In genomic region chr17:31328466-31328865, GRCm38 (mm10) we compare ENCODE assay signal across 11 mouse cellular contexts. TPM values are rescaled to one million over a fixed set of nuclear protein-coding genes. Genes with fewer than 3 reads are reported as not detected.
A peak's percentile ranks its signal among the peaks of the same experiment; 100 is the strongest.
DNase-seq lines count a peak whose midpoint lies in the region; ATAC-seq and TF ChIP-seq lines count a peak whose summit lies in the region.
"Had no signal": no experiment of that assay in that cellular context is flagged by ENCODE, and none has a peak within 500 bp of the region (broad histone marks: within the 10 kb centered on the region; RNA-seq: fewer than 3 reads in every experiment).

No protein-coding gene starts in this region.

- no peak for TF ChIP-seq POLR2A in kidney, adult 2 months (IDR thresholded peaks at IDR 0.05; ENCODE audit: low read depth, low read length)
- TF ChIP-seq POLR2A in small intestine, adult 2 months (IDR thresholded peaks at IDR 0.05; ENCODE audit: low read depth, low read length) = no peak

- no peak overlapping the region for H3K27ac ChIP-seq in kidney, adult 2 months (ENCODE audit: insufficient read depth, low read depth, low read length)
- no peak overlapping the region for H3K27ac ChIP-seq in kidney, embryonic 15.5 days
- H3K27ac ChIP-seq in neural tube, embryonic 14.5 days (ENCODE audit: low read depth, low read length) = no peak overlapping the region
- no peak overlapping the region for H3K27ac ChIP-seq in neural tube, embryonic 15.5 days (replicated peaks)
- 0 out of 2 replicates have a peak overlapping the region, but pooled peaks have one; percentile 3 for H3K27ac ChIP-seq in small intestine, adult 2 months (ENCODE audit: insufficient read depth, low read depth, low read length)
- H3K27ac ChIP-seq: limb, embryonic 12.5 days had no signal

- H3K36me3 ChIP-seq in kidney, adult 2 months (ENCODE audit: control insufficient read depth, insufficient read depth, low read length) = no peaks in the 10 kb centered on the region
- no peaks in the 10 kb centered on the region for H3K36me3 ChIP-seq in kidney, embryonic 15.5 days
- no peaks in the 10 kb centered on the region for H3K36me3 ChIP-seq in neural tube, embryonic 14.5 days (ENCODE audit: control insufficient read depth, insufficient read depth, low read length)
- H3K36me3 ChIP-seq in neural tube, embryonic 15.5 days = no peaks in the 10 kb centered on the region
- H3K36me3 ChIP-seq in small intestine, adult 2 months (ENCODE audit: control insufficient read depth, insufficient read depth, low read length) = peaks cover 52% of the 10 kb centered on the region
- H3K36me3 ChIP-seq: limb, embryonic 12.5 days had no signal

- no peaks in the 10 kb centered on the region for H3K9me3 ChIP-seq in kidney, embryonic 15.5 days (replicated peaks)
- no peaks in the 10 kb centered on the region for H3K9me3 ChIP-seq in neural tube, embryonic 14.5 days (ENCODE audit: control insufficient read depth, low read length)
- no peaks in the 10 kb centered on the region for H3K9me3 ChIP-seq in neural tube, embryonic 15.5 days (replicated peaks)
- H3K9me3 ChIP-seq: limb, embryonic 12.5 days had no signal

- DNase-seq in kidney, adult 2 months = peak; percentile 42
- DNase-seq in R1 (ENCODE audit: low read depth, low spot score) = peak; percentile 54
- DNase-seq in cerebellum, adult 11-12 months = no peak
- DNase-seq: cerebellum, postnatal 14 days; gastrocnemius, postnatal 25 days; heart, postnatal 4 days had no signal

- no peaks in the 10 kb centered on the region for H3K27me3 ChIP-seq in kidney, adult 2 months (replicated peaks; ENCODE audit: control insufficient read depth, insufficient read depth, low read length)
- H3K27me3 ChIP-seq in kidney, embryonic 15.5 days = no peaks in the 10 kb centered on the region
- H3K27me3 ChIP-seq in neural tube, embryonic 14.5 days (ENCODE audit: control insufficient read depth, insufficient read depth, low read length) = no peaks in the 10 kb centered on the region
- no peaks in the 10 kb centered on the region for H3K27me3 ChIP-seq in neural tube, embryonic 15.5 days (replicated peaks)
- no peaks in the 10 kb centered on the region for H3K27me3 ChIP-seq in small intestine, adult 2 months (ENCODE audit: control insufficient read depth, insufficient read depth, low read length)
- H3K27me3 ChIP-seq: limb, embryonic 12.5 days had no signal

- no peak overlapping the region for H3K4me2 ChIP-seq in kidney, embryonic 15.5 days
- no peak overlapping the region for H3K4me2 ChIP-seq in neural tube, embryonic 14.5 days (ENCODE audit: low read depth, low read length)
- no peak overlapping the region for H3K4me2 ChIP-seq in neural tube, embryonic 15.5 days
- H3K4me2 ChIP-seq: limb, embryonic 12.5 days had no signal

- no peak overlapping the region for H3K4me3 ChIP-seq in kidney, adult 2 months (ENCODE audit: insufficient read depth, low read depth, low read length)
- no peak overlapping the region for H3K4me3 ChIP-seq in kidney, embryonic 15.5 days (replicated peaks)
- H3K4me3 ChIP-seq in neural tube, embryonic 14.5 days (ENCODE audit: low read depth, low read length) = no peak overlapping the region
- no peak overlapping the region for H3K4me3 ChIP-seq in neural tube, embryonic 15.5 days (replicated peaks)
- H3K4me3 ChIP-seq in small intestine, adult 2 months (ENCODE audit: low read depth, low read length) = no peak overlapping the region
- H3K4me3 ChIP-seq: limb, embryonic 12.5 days had no signal

- no peak overlapping the region for H3K9ac ChIP-seq in kidney, embryonic 15.5 days
- H3K9ac ChIP-seq in neural tube, embryonic 14.5 days (replicated peaks; ENCODE audit: low read depth, low read length) = no peak overlapping the region
- H3K9ac ChIP-seq in neural tube, embryonic 15.5 days (replicated peaks) = no peak overlapping the region
- H3K9ac ChIP-seq: limb, embryonic 12.5 days had no signal

- ATAC-seq in kidney, embryonic 15.5 days (replicated peaks; ENCODE audit: low FRiP score) = no peak
- peak; percentile 42; the same call in 1 of the 2 replicates for ATAC-seq in neural tube, embryonic 14.5 days (ENCODE audit: low read depth)
- ATAC-seq in neural tube, embryonic 15.5 days (ENCODE audit: low FRiP score) = no peak

- H3K4me1 ChIP-seq in kidney, adult 2 months (ENCODE audit: control insufficient read depth, insufficient read depth, low read length) = no peaks in the 10 kb centered on the region; the same call in 1 of the 2 replicates
- peaks cover 7% of the 10 kb centered on the region; the same call in 1 of the 2 replicates for H3K4me1 ChIP-seq in kidney, embryonic 15.5 days
- peaks cover 2% of the 10 kb centered on the region; the same call in 1 of the 2 replicates for H3K4me1 ChIP-seq in neural tube, embryonic 14.5 days (ENCODE audit: control insufficient read depth, insufficient read depth, low read length)
- H3K4me1 ChIP-seq in neural tube, embryonic 15.5 days = peaks cover 15% of the 10 kb centered on the region
- H3K4me1 ChIP-seq in small intestine, adult 2 months (ENCODE audit: control insufficient read depth, insufficient read depth, insufficient read length, low read length) = peaks cover 21% of the 10 kb centered on the region
- H3K4me1 ChIP-seq: limb, embryonic 12.5 days had no signal

- TF ChIP-seq CTCF in kidney, adult 2 months (conservative IDR thresholded peaks at IDR 0.05; ENCODE audit: insufficient read depth, insufficient read length, low read depth, low read length) = peak; percentile 68
- peak; percentile 51; the same call in 1 of the 2 replicates for TF ChIP-seq CTCF in small intestine, adult 2 months (IDR thresholded peaks at IDR 0.05; ENCODE audit: extremely low read depth, insufficient read length, insufficient replicate concordance, low read depth, low read length)

- 48% methylated on average over 4 of the region's 4 CpGs for WGBS in kidney, adult 2 months
- WGBS in kidney, embryonic 15.5 days = 65% methylated on average over 4 of the region's 4 CpGs
- WGBS in neural tube, embryonic 14.5 days = 70% methylated on average over 4 of the region's 4 CpGs
- 83% methylated on average over 4 of the region's 4 CpGs for WGBS in neural tube, embryonic 15.5 days
- 32% methylated on average over 4 of the region's 4 CpGs for whole genome bisulfite sequencing in small intestine, adult 2 months

RNA-seq across cellular contexts. Expression of gene Slc37a1, which starts 41.9 kb away (rescaled TPM):
- 6.3 and 6.5 TPM in 2 replicates for polyA plus RNA-seq in kidney, adult 2 months (2012; rRNA removed)
- polyA plus RNA-seq in kidney, embryonic 15.5 days (2015; fragmentation: Nextera tagmentation; extraction: Ambion mirVana) = 3.0 and 3.9 TPM in 2 replicates
- polyA plus RNA-seq in neural tube, embryonic 14.5 days (2014; fragmentation: Nextera tagmentation; extraction: Ambion mirVana) = 10.1 and 10.5 TPM in 2 replicates
- 9.0 and 10.9 TPM in 2 replicates for polyA plus RNA-seq in neural tube, embryonic 15.5 days (2015; fragmentation: Nextera tagmentation; extraction: Ambion mirVana)
- 68.2 and 145 TPM in 2 replicates for polyA plus RNA-seq in small intestine, adult 2 months (2012; rRNA removed)

RNA-seq across cellular contexts. Expression of gene Rsph1, which starts 51.3 kb away (rescaled TPM):
- 0.73 and 1.1 TPM in 2 replicates for polyA plus RNA-seq in kidney, adult 2 months (2012; rRNA removed)
- 2.0 and 2.4 TPM in 2 replicates for polyA plus RNA-seq in kidney, embryonic 15.5 days (2015; fragmentation: Nextera tagmentation; extraction: Ambion mirVana)
- 2.0 and 3.3 TPM in 2 replicates for polyA plus RNA-seq in neural tube, embryonic 14.5 days (2014; fragmentation: Nextera tagmentation; extraction: Ambion mirVana)
- polyA plus RNA-seq in neural tube, embryonic 15.5 days (2015; fragmentation: Nextera tagmentation; extraction: Ambion mirVana) = 3.4 and 3.9 TPM in 2 replicates
- polyA plus RNA-seq in small intestine, adult 2 months (2012; rRNA removed) = 0.46 TPM in 1 of 2 replicates, not detected in the other

RNA-seq across cellular contexts. Expression of gene Pde9a, which starts 57.5 kb away (rescaled TPM):
- polyA plus RNA-seq in kidney, adult 2 months (2012; rRNA removed) = 74.3 and 106 TPM in 2 replicates
- 27.6 and 34.9 TPM in 2 replicates for polyA plus RNA-seq in kidney, embryonic 15.5 days (2015; fragmentation: Nextera tagmentation; extraction: Ambion mirVana)
- 26.8 and 29.5 TPM in 2 replicates for polyA plus RNA-seq in neural tube, embryonic 14.5 days (2014; fragmentation: Nextera tagmentation; extraction: Ambion mirVana)
- polyA plus RNA-seq in neural tube, embryonic 15.5 days (2015; fragmentation: Nextera tagmentation; extraction: Ambion mirVana) = 24.9 and 25.8 TPM in 2 replicates
- 112 and 394 TPM in 2 replicates for polyA plus RNA-seq in small intestine, adult 2 months (2012; rRNA removed)
